Mouse (Mus musculus) left cerebral cortex, adult 9 months (tissue): ENCODE data around the gene Gm45783.
"Not testable (repeated sequence)": the region's sequence is repeated elsewhere in the genome, so short reads cannot be mapped to it uniquely, and the experiment has no call there.

Source experiments
- DNase-seq, 2 experiments: peaks; one replicate each; pipeline ENCODE4 v3.0.0; 2022; ENCODE audit warnings: low spot score in 2 of 2

Gm45783 gene

GRCm38 (mm10) chr7:7374431-7374830, at the start of gene Gm45783:
Gene Gm45783, minus strand, starts transcription at chr7:7374573.
- not testable (repeated sequence) for DNase-seq

- not testable (repeated sequence) for DNase-seq
Observed at GRCm38 (mm10) chr7:7399603-7400002, 25.2 kb upstream of the Gm45783 start, which contains the start of gene Vmn2r31. Gene Vmn2r31, minus strand, starts transcription at chr7:7399703.

GRCm38 (mm10) chr7:7337509-7337908, 36.9 kb downstream of the Gm45783 start, which contains the start of gene Vmn2r30:
Gene Vmn2r30, minus strand, starts transcription at chr7:7337609.
- not testable (repeated sequence) for DNase-seq

- peak in 1 of 2 experiments; percentile 76 for DNase-seq
Observed at GRCm38 (mm10) chr7:7295595-7295994, 78.8 kb downstream of the Gm45783 start.
